In genomic region chr8:127516043-127516442, GRCm38 (mm10) we compare ENCODE assay signal across 12 mouse cellular contexts.
DNase-seq lines count a peak whose midpoint lies in the region; ATAC-seq lines count a peak whose summit lies in the region.
"Had no signal": no experiment of that assay in that cellular context is flagged by ENCODE, and none has a peak within 500 bp of the region (broad histone marks: within the 10 kb centered on the region; RNA-seq: fewer than 3 reads in every experiment).

No protein-coding gene starts in this region.

- peak; percentile 52 for DNase-seq in CD4-positive, CD25-positive, alpha-beta regulatory T cell, adult 2 months (ENCODE audit: low read depth, low spot score)
- DNase-seq in T-cell, adult 2 months (ENCODE audit: low spot score), result peak; percentile 58
- DNase-seq in liver, embryonic 11.5 days (ENCODE audit: low spot score), result peak; percentile 42
- DNase-seq in layer of hippocampus, postnatal 10 days (ENCODE audit: low spot score in 2 of 2), result no peak
- no peak for DNase-seq in hindbrain, embryonic 11.5 days (ENCODE audit: low spot score)
- DNase-seq in ovary, postnatal 36 days (ENCODE audit: low spot score), result no peak
- no peak for DNase-seq in urinary bladder, postnatal 10 days (ENCODE audit: low spot score)
- DNase-seq: kidney, postnatal 25 days had no signal

- no peak overlapping the region for H3K9ac ChIP-seq in liver, embryonic 11.5 days (ENCODE audit: low read depth, low read length)
- H3K9ac ChIP-seq in hindbrain, embryonic 11.5 days (ENCODE audit: low read depth, low read length), result no peak overlapping the region
- H3K9ac ChIP-seq: embryonic facial prominence, embryonic 15.5 days; limb, embryonic 15.5 days; neural tube, embryonic 12.5 days had no signal

- no peak overlapping the region for H3K4me3 ChIP-seq in liver, embryonic 11.5 days (ENCODE audit: low read depth, low read length)
- H3K4me3 ChIP-seq in hindbrain, embryonic 11.5 days (ENCODE audit: low read depth, low read length), result no peak overlapping the region
- H3K4me3 ChIP-seq: embryonic facial prominence, embryonic 15.5 days; limb, embryonic 15.5 days; neural tube, embryonic 12.5 days had no signal

- H3K27me3 ChIP-seq in liver, embryonic 11.5 days (replicated peaks; ENCODE audit: control insufficient read depth, insufficient read depth, low read length), result no peaks in the 10 kb centered on the region
- no peaks in the 10 kb centered on the region for H3K27me3 ChIP-seq in hindbrain, embryonic 11.5 days (ENCODE audit: control insufficient read depth, insufficient read depth, low read length)
- H3K27me3 ChIP-seq: embryonic facial prominence, embryonic 15.5 days; limb, embryonic 15.5 days; neural tube, embryonic 12.5 days had no signal

- no peaks in the 10 kb centered on the region for H3K9me3 ChIP-seq in liver, embryonic 11.5 days (ENCODE audit: control insufficient read depth, low read length)
- H3K9me3 ChIP-seq in hindbrain, embryonic 11.5 days (ENCODE audit: control insufficient read depth, low read length), result no peaks in the 10 kb centered on the region
- H3K9me3 ChIP-seq: embryonic facial prominence, embryonic 15.5 days; limb, embryonic 15.5 days; neural tube, embryonic 12.5 days had no signal

- no peaks in the 10 kb centered on the region for H3K36me3 ChIP-seq in liver, embryonic 11.5 days (ENCODE audit: control insufficient read depth, insufficient read depth, low read length)
- no peaks in the 10 kb centered on the region for H3K36me3 ChIP-seq in hindbrain, embryonic 11.5 days (ENCODE audit: control insufficient read depth, insufficient read depth, low read length)
- H3K36me3 ChIP-seq: embryonic facial prominence, embryonic 15.5 days; limb, embryonic 15.5 days; neural tube, embryonic 12.5 days had no signal

- H3K4me2 ChIP-seq in liver, embryonic 11.5 days, result peak overlapping the region; percentile 23
- H3K4me2 ChIP-seq in hindbrain, embryonic 11.5 days (replicated peaks; ENCODE audit: low read depth, low read length), result no peak overlapping the region
- H3K4me2 ChIP-seq: embryonic facial prominence, embryonic 15.5 days; limb, embryonic 15.5 days; neural tube, embryonic 12.5 days had no signal

- ATAC-seq in liver, embryonic 11.5 days (replicated peaks; ENCODE audit: low FRiP score), result peak; percentile 90
- ATAC-seq in megakaryocyte-erythroid progenitor cell, adult 5-6 weeks (replicated peaks; ENCODE audit: low FRiP score, low TSS enrichment, poor library complexity, severe bottlenecking), result peak; percentile 87
- no peak for ATAC-seq in hindbrain, embryonic 11.5 days (ENCODE audit: low FRiP score)

- H3K27ac ChIP-seq in liver, embryonic 11.5 days (ENCODE audit: low read depth, low read length), result peak overlapping the region; percentile 64
- no peak overlapping the region for H3K27ac ChIP-seq in hindbrain, embryonic 11.5 days (ENCODE audit: low read depth, low read length)
- H3K27ac ChIP-seq: embryonic facial prominence, embryonic 15.5 days; limb, embryonic 15.5 days; neural tube, embryonic 12.5 days had no signal

- 10% methylated on average over 2 of the region's 2 CpGs for WGBS in liver, embryonic 11.5 days
- WGBS in hindbrain, embryonic 11.5 days, result 66% methylated on average over 2 of the region's 2 CpGs

- peaks cover 48% of the 10 kb centered on the region for H3K4me1 ChIP-seq in liver, embryonic 11.5 days (replicated peaks; ENCODE audit: control insufficient read depth, insufficient read depth, low read length)
- H3K4me1 ChIP-seq in hindbrain, embryonic 11.5 days (replicated peaks; ENCODE audit: control insufficient read depth, insufficient read depth, low read length), result no peaks in the 10 kb centered on the region

Comparison
In these comparisons a context has a peak if more than half of its experiments do, and no peak if none do; other contexts are left out.
1. DNase-seq: peak in CD4-positive, CD25-positive, alpha-beta regulatory T cell, adult 2 months (single experiment), T-cell, adult 2 months (single experiment) and liver, embryonic 11.5 days (single experiment); none in layer of hippocampus, postnatal 10 days (0 of 2), hindbrain, embryonic 11.5 days (single experiment), ovary, postnatal 36 days (single experiment) and urinary bladder, postnatal 10 days (single experiment).